Mouse (Mus musculus): ENCODE results near the gene Syn3.
"Not testable (repeated sequence)": the region's sequence is repeated elsewhere in the genome, so short reads cannot be mapped to it uniquely, and the experiment has no call there.

Gene Syn3

GRCm38 (mm10) chr10:86498673-86499391 is at the start of gene Syn3:
Syn3 (minus strand) TSS chr10:86498896.
- peak; percentile 83 for DNase-seq (ENCODE audit: low read depth, low spot score)

- DNase-seq (ENCODE audit: low read depth, low spot score) = not testable (repeated sequence)
Observed at GRCm38 (mm10) chr10:86526357-86526874, 27.7 kb upstream of the Syn3 start.

DNA sequence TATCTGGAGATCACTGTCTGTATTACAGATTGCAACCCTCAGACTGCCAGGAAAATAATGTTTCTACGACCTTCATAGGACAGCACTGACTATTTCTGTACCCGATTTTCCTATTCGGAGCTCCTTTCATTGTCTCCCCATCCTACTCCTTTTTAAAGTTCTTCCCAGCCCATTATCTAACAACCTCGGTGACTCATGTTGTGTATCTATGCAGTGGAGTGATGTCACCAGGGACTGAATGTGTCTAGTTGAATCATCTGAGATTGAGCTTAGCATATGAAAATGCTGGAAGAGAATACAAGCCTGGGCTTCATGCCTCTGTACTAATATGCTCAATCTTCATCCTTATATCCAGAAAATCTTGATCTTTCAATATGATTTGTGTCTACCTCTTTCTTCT is 15.1 kb upstream of the Syn3 start:
- no peak for DNase-seq (ENCODE audit: low read depth, low spot score)

DNA sequence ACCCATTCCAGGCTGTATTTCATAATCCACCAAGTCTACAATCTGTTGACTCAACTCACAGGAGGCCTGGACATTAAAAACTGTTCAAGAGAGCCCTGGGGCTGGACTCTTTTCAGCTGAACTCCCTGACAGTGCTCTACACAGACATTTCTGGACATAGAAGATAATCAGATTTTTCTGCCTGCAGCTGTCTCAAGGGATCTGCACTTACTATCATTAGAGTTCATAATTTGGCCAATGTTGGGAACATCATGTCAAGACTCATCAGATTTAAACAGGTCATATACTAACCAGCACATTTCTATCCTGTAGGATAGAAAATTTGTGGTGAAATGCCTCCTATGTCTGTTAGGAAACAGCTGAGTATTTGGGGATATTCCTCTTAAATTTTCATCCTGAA is 12.2 kb upstream of the Syn3 start:
- DNase-seq (ENCODE audit: low read depth, low spot score) = no peak

GRCm38 (mm10) chr10:86502063-86502462 is 3.4 kb upstream of the Syn3 start:
- DNase-seq (ENCODE audit: low read depth, low spot score) = no peak

GRCm38 (mm10) chr10:86498051-86498672 is 534 bp downstream of the Syn3 start:
- peak; percentile 40 for DNase-seq (ENCODE audit: low read depth, low spot score)

- no peak for DNase-seq (ENCODE audit: low read depth, low spot score)
Observed at GRCm38 (mm10) chr10:86495851-86496250, 2.8 kb downstream of the Syn3 start.

GRCm38 (mm10) chr10:86493140-86493539 is 5.6 kb downstream of the Syn3 start:
- DNase-seq (ENCODE audit: low read depth, low spot score) = no peak

- DNase-seq (ENCODE audit: low read depth, low spot score) = peak; percentile 85
Observed at GRCm38 (mm10) chr10:86492089-86492907, 6.4 kb downstream of the Syn3 start.

GRCm38 (mm10) chr10:86491316-86492088 is 7.2 kb downstream of the Syn3 start:
- DNase-seq (ENCODE audit: low read depth, low spot score) = peak; percentile 70

GRCm38 (mm10) chr10:86488544-86488943 is 10.2 kb downstream of the Syn3 start:
- DNase-seq (ENCODE audit: low read depth, low spot score) = no peak

DNA sequence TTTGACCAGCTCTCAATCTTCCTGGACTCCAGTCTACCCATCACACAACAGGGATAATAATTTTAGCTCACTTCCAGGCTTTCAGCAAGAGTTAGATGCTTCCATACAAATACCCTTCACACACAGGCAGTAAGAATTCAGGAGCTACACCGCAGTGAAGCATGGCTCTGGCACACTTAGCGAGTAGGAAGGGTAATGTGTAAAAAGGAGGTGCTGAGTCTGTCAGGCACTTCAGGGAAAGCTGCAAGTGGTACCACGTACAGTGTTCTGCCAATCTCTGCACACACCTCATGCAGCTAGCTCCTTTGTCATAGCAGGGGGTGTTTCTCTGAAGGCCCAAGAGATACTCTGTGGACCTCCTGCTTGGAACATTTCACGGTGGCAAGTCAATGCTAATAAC is 12.7 kb downstream of the Syn3 start:
- DNase-seq (ENCODE audit: low read depth, low spot score) = no peak

GRCm38 (mm10) chr10:86483968-86484367 is 14.7 kb downstream of the Syn3 start:
- DNase-seq (ENCODE audit: low read depth, low spot score) = no peak

DNA sequence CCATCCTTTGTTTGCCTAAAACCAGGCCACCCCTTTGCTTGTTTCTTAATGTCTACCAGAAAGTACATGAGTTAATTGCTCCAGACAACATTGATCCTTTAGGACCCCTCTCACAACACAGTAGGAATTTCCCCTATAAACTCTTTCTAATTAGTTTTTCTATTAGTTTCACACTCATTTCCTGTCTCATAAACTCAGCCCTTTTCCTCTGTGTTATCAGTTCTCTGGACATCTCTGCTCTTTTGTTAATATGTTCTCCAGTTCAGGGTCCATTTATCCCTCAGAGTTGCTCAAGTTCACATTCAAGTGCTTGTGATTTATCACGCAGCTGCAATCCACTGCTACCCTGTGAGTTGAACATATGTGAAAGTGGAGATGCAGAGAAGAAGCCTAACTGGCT is 16.2 kb downstream of the Syn3 start:
- no peak for DNase-seq (ENCODE audit: low read depth, low spot score)

DNA sequence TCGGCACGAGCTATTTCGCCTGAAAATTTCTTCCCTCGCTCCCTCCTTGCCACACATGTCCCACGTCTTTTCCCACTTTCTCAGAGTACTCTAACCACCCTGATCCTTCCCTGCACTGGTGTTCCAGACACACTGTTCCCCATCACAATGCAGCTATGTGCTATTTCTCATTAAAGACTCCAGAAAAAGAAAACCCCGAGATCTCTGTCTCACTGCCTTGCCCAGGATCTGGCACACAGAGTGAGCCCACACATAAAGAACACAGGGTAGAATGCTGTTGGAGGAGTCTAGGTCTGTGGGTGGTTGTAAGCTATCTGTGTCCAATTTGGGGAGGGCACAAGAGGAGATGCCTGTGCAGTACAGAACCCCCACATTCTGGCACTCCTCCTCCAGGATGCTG is 18.0 kb downstream of the Syn3 start:
- no peak for DNase-seq (ENCODE audit: low read depth, low spot score)

GRCm38 (mm10) chr10:86479718-86480121 is 19.0 kb downstream of the Syn3 start:
- no peak for DNase-seq (ENCODE audit: low read depth, low spot score)

DNA sequence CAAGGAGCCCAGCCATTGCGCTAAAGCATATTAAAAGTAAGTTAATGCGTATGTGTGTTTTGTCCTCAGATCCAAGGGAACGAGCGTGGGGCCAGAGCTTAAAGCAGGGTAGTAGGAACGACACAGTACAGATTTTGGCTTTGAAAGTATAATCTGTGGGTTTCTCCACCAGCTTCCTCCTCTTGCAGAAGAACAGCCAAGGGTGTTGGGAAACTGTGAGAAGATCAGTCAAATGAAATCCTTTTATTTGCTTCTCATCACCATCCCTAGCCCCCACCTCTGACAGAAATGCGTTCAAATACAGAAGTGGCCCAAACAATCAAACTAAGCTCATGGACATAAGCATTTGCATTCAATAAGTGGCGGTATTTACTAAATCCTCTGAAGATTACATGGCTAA is 22.0 kb downstream of the Syn3 start:
- DNase-seq (ENCODE audit: low read depth, low spot score) = no peak

DNA sequence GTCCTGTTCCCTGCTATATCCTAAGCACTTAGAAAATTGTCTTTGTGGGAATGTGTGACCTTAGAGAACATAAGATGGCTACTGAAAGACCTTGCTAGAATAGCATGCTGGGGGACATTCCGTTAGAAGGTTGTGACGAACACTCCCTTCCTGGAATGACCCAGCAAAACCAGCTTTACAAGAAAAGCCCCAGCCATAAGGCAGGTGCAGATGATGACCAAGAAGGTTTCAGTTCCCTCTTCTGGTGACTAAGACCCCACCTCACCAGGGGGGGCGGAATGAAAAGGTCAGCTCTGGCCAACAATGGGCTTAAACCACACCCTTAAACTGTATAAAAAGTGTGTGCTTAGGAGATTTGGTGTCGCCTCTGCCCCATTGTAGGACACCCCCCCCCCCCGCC is 23.4 kb downstream of the Syn3 start:
- DNase-seq (ENCODE audit: low read depth, low spot score) = no peak

- no peak for DNase-seq (ENCODE audit: low read depth, low spot score)
Observed at GRCm38 (mm10) chr10:86474176-86475154, 24.2 kb downstream of the Syn3 start.

- DNase-seq (ENCODE audit: low read depth, low spot score) = no peak
Observed at GRCm38 (mm10) chr10:86473637-86474154, 25.0 kb downstream of the Syn3 start.
